Mouse (Mus musculus) forebrain, embryonic 16.5 days (tissue): ENCODE results near the gene Gm20388. TPM values are rescaled to one million over a fixed set of nuclear protein-coding genes. Genes with fewer than 3 reads are reported as not detected.

Experiments used
- ATAC-seq: fragments of 200-750 bp; cut with Nextera tagmentation; 2 replicates; pipeline ENCODE4 v1.8.0; 2017; ENCODE audit warnings: mild to moderate bottlenecking, moderate library complexity
- H3K27ac ChIP-seq: fragments of 300-500 bp; sonication (generic); 2 replicates; pipeline ENCODE4 v1.5.1; 2014; ENCODE audit warnings: low read length, control low read depth
- H3K27me3 ChIP-seq: fragments of 300-500 bp; sonication (generic); replicated peaks from 2 replicates; pipeline ENCODE4 v1.6.1; 2014; ENCODE audit warnings: low read length; ENCODE audit not compliant: control insufficient read depth, insufficient read depth
- H3K36me3 ChIP-seq: fragments of 300-500 bp; sonication (generic); 2 replicates; pipeline ENCODE4 v1.6.1; 2014; ENCODE audit not compliant: control insufficient read depth, insufficient read depth
- H3K4me1 ChIP-seq: fragments of 300-500 bp; sonication (generic); replicated peaks from 2 replicates; pipeline ENCODE4 v1.6.1; 2014; ENCODE audit warnings: low read length; ENCODE audit not compliant: control insufficient read depth, insufficient read depth
- H3K4me2 ChIP-seq: fragments of 300-500 bp; sonication (generic); 2 replicates; pipeline ENCODE4 v1.6.1; 2014; ENCODE audit warnings: mild to moderate bottlenecking, low read length, control low read depth
- H3K4me3 ChIP-seq: fragments of 300-500 bp; sonication (generic); replicated peaks from 2 replicates; pipeline ENCODE4 v1.5.1; 2014; ENCODE audit warnings: mild to moderate bottlenecking, low read length, control low read depth
- H3K9ac ChIP-seq: fragments of 300-500 bp; sonication (generic); replicated peaks from 2 replicates; pipeline ENCODE4 v1.6.1; 2014; ENCODE audit warnings: low read depth, low read length, control low read depth
- H3K9me3 ChIP-seq: fragments of 300-500 bp; sonication (generic); 2 replicates; pipeline ENCODE4 v1.6.1; 2016; ENCODE audit warnings: low read length; ENCODE audit not compliant: control insufficient read depth
- WGBS: fragments of 180-500 bp; shearing (Covaris S2); extraction: QIAGEN DNeasy Blood & Tissue Kit; methylation state at CpG from one replicate; pipeline ENCODE4 v1.1.7; 2014; 5-methylcytosine and 5-hydroxymethylcytosine counted together
- polyA plus RNA-seq: library from polyadenylated mRNA; unstranded; fragments of >200 nt; fragmentation: Nextera tagmentation; extraction: Ambion mirVana; gene quantifications from 2 replicates; pipeline ENCODE4 v1.2.1, GENCODE M21; 2015

Gm20388 gene
- polyA plus RNA-seq, 1 experiment from 2014 or later, result 4.7 TPM

DNA sequence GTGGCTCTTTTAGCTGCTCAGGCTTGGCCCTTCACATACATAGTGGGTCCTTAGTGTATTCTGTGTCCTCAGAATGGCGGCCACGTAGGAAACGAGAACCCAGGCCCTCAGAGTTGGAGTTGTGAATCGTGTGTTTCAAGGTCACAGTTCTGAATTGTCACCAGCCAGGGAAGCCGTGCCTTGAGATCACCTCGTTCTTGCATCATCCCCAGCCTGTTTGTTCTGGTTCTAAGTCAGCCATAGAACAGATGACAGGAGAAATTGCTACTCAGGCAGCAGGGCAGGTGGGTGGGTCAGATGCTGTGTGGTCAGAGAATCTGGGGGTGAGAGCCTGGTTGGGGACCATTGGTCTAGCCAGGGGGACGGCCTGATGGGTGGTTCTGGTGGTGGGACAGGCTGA is 378.6 kb downstream of the Gm20388 start:
- H3K4me2 ChIP-seq, result no peak overlapping the region
- H3K36me3 ChIP-seq, result no peaks in the 10 kb centered on the region
- no peak overlapping the region; the same call in 1 of the 2 replicates for H3K27ac ChIP-seq
- H3K4me3 ChIP-seq, result no peak overlapping the region
- H3K4me1 ChIP-seq, result peaks cover 73% of the 10 kb centered on the region
- ATAC-seq, result no peak
- H3K9me3 ChIP-seq, result no peaks in the 10 kb centered on the region
- no peaks in the 10 kb centered on the region for H3K27me3 ChIP-seq
- peak overlapping the region; percentile 8; the same call in 1 of the 2 replicates for H3K9ac ChIP-seq
- WGBS, result 83% methylated on average over 7 of the region's 7 CpGs

DNA sequence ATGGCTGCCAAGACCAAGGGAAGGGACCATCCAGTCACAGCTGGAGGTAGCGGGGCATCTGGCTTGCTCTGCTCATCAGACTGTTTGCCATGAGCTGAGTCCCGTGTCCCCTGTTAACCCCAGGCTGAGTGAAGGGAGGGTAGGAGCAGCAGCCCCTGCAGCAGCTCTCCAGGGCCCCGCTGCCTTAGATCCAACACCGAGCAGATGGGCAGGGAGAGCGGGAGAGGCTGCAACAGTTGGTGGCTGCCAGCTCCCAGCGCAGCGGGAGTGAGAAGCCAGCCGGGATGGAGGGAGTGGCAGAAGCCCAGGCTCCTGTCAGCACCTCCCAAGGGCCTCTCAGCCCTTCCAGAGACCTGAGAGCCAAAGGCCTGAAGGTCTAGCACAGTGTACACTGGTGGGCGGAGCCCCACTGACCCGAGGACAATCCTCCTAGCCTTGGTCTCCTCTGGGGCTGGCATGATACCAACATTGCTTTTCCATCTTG is 379.1 kb downstream of the Gm20388 start:
- Histone ChIP-seq H3K4me2 (no peak overlapping the region), H3K4me1 (peaks cover 73% of the 10 kb centered on the region)

DNA sequence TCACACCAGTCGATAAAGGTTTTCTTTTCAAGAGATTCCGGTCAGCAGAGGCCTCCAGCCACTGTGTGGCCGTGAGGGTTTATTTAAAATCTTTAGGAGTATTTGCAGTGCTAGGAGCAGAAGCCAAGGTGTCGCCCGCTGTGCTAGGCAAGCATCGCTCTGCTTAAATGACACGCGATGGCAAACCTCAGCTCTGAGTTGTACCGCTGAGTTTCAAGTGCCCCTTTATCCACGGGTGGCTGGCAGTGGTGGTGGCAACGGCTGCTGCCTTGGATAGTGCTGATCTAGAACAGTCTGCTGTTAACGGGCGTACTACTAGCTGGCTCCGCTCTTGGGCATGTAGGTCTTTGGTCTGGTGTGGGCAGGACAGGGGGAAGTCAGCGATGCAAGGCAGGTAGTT is 380.0 kb downstream of the Gm20388 start:
- Histone ChIP-seq H3K36me3 (no peaks in the 10 kb centered on the region), H3K4me2 (no peak overlapping the region), H3K27me3 (no peaks in the 10 kb centered on the region), H3K27ac (no peak overlapping the region), H3K4me3 (no peak overlapping the region), H3K9me3 (no peaks in the 10 kb centered on the region), H3K9ac (no peak overlapping the region), H3K4me1 (peaks cover 72% of the 10 kb centered on the region)
- 57% methylated on average over 15 of the region's 15 CpGs for whole genome bisulfite sequencing
- no peak for ATAC-seq

More for the DNA sequence above, 379.1 kb downstream of the Gm20388 start:
- ATAC-seq, result peak; percentile 54
- Histone ChIP-seq H3K36me3 (no peaks in the 10 kb centered on the region), H3K9ac (peak overlapping the region; percentile 8; the same call in 1 of the 2 replicates), H3K4me3 (no peak overlapping the region), H3K9me3 (no peaks in the 10 kb centered on the region), H3K27ac (peak overlapping the region; percentile 50), H3K27me3 (no peaks in the 10 kb centered on the region)
- 28% methylated on average over 10 of the region's 10 CpGs for WGBS

DNA sequence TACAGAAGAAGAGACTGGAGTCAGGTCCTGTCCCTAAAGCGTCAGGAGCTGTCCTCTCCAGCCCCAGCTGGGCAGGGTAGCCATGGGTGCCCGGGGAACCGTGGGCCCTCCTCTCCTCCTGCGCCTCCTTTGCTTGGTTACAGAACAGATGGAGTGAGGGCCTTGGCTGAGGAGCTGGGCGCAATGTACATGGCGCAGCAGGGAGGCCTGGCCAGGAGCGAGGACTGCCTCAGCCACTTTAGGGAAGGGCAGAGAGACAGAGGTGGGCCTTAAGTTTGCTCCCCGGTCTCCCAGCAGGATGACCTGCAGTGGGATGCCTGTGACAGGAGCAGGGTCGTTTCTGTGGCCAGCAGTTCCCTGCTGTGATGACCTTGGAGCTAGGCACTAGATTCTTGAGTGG is 381.0 kb downstream of the Gm20388 start:
- no peaks in the 10 kb centered on the region for H3K27me3 ChIP-seq
- no peak overlapping the region; the same call in 1 of the 2 replicates for H3K27ac ChIP-seq
- no peak for ATAC-seq
- no peak overlapping the region for H3K4me2 ChIP-seq
- H3K4me3 ChIP-seq, result no peak overlapping the region
- H3K36me3 ChIP-seq, result no peaks in the 10 kb centered on the region
- WGBS, result 56% methylated on average over 9 of the region's 9 CpGs
- no peak overlapping the region for H3K9ac ChIP-seq
- peaks cover 75% of the 10 kb centered on the region for H3K4me1 ChIP-seq
- no peaks in the 10 kb centered on the region for H3K9me3 ChIP-seq

DNA sequence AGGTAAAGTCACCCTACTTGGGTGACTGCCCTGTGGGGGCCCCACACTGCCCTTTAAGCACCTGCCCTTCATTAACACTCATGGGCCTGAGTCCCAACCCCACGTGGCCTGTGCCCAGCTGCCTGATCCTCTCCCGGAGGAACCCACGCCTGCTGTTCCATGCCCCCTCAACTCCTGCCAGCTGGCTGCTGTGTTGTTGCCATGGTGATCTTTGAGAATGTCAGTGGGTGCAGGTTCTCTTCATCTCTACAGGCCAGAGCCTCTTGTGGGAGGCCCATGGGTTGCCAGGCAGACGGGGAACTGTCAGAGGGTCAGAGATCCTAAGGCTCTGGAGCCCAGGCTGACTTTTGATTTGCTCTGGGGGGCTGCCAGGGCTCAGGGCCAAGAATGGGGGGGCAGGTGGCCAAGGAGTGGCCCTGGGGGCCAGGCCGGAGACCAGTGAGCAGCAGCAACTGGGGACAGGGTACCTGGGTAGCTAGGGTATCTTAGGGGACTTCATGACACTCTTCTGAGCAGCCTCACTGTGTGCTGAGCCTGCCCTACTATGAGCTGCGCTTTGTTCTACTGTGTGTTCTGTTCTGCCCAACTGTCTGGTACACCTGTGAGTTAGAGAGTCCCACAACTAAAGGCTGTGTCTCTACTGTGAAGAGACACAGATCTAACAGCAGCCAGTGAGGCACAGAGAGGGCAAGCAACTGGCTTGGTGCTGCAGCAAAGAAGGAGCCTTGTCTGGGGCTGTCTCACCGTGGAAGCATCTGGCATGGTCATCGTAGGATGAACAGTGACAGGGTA is 381.9 kb downstream of the Gm20388 start:
- 31% methylated on average over 8 of the region's 8 CpGs for whole genome bisulfite sequencing
- H3K4me2 ChIP-seq, result no peak overlapping the region
- no peaks in the 10 kb centered on the region for H3K27me3 ChIP-seq
- 0 out of 2 replicates have a peak overlapping the region, but pooled peaks have one; percentile 6 for H3K9ac ChIP-seq
- no peaks in the 10 kb centered on the region for H3K9me3 ChIP-seq
- H3K4me3 ChIP-seq, result no peak overlapping the region
- peak; percentile 42 for ATAC-seq
- no peaks in the 10 kb centered on the region for H3K36me3 ChIP-seq
- H3K4me1 ChIP-seq, result peaks cover 80% of the 10 kb centered on the region
- H3K27ac ChIP-seq, result peak overlapping the region; percentile 56

DNA sequence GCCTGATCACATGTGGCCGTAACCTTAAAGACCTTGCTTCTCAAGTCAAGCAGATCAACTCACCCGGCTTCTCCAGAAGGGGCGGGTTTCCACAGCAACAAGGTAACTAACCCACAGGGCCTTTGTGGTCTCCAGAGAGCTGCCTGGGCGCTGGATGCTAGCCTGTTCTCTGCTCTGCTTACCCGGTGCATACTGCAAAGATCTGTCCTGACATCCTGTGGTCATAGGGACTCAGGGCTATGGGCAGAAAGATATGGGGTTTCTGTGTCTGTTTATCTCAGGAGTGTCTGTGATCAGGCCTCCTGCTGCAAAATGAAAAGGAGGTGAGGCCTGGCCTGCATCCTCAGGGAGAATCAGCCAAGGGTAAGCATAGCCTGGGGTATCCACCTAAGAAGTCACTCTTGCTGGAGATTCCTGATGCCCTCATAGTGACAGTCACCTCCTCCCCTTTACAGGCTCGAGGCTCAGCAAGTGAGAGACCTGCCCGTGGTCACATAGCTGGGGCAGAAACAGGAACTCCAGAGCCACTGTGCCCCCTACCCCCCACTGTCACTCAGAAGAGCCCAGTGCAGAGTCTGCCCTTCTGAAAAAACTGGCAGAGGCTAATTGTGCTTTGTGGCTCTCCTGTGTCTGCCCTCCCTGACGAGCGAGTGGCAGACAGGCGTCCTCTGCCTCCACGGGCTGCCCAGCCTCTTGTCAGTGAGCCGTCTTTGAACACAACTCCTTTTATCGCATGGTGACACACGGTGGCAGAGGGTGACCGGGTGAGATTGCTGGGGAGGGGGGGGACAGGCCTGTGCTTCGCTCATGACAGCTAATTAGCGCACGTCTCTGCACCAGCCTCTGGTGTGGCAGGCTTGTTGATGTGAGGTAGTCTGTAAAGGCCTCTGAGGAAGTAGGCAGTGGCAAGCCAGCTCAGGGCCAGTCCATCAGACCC is 383.0 kb downstream of the Gm20388 start:
- Histone ChIP-seq H3K27me3 (no peaks in the 10 kb centered on the region), H3K4me2 (no peak overlapping the region), H3K36me3 (no peaks in the 10 kb centered on the region), H3K9ac (peak overlapping the region; percentile 22; the same call in 1 of the 2 replicates), H3K27ac (peak overlapping the region; percentile 20; the same call in 1 of the 2 replicates), H3K4me3 (no peak overlapping the region), H3K4me1 (peaks cover 81% of the 10 kb centered on the region), H3K9me3 (no peaks in the 10 kb centered on the region)
- WGBS, result 26% methylated on average over 18 of the region's 18 CpGs
- ATAC-seq, result peak; percentile 21

DNA sequence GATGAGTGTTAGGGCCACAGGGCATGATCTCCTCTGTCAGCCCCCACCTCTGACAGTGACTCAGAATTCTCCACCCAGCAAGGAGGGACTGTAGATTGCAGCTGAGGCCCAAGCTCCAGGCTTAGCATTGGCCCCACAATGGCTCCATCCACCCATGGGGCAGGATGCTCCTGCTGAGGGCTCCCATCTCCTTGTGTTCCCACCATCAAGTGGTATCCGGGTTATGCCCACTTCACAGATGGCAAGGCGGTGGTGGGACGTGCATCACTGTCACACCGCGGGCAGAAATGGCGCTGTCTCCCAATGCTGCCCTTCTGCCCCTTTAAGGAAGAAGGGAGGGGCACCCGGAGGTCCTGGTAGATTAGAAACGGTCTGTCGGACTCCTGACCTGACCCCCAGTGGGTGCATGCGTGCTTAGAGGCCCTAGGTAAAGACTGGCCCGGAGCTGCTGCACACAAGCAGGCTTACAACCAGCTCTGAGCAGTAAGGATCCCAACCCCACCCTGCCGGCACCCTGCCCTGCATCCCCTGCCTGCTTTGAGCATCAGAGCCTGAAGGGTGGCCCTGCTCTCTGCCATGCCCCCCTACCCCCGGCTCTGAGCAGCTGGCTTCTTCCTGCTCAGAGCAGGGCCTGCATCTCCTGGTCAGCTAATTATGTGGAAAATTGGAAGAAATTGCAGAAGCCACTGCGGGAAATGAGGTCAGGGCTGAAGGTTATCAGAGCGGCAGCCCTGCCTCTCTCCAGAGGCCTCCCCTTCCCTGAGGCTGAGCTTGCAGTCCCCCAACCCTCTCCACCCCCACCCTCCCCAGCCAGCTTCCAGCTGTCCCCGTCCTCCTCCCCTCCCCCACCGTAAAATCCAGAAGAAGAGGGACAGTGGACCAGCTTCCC is 384.6 kb downstream of the Gm20388 start:
- ATAC-seq, result no peak
- H3K4me1 ChIP-seq, result peaks cover 75% of the 10 kb centered on the region
- no peak overlapping the region for H3K9ac ChIP-seq
- no peak overlapping the region for H3K4me3 ChIP-seq
- WGBS, result 28% methylated on average over 17 of the region's 17 CpGs
- no peaks in the 10 kb centered on the region for H3K36me3 ChIP-seq
- H3K27me3 ChIP-seq, result no peaks in the 10 kb centered on the region
- H3K9me3 ChIP-seq, result no peaks in the 10 kb centered on the region
- H3K4me2 ChIP-seq, result no peak overlapping the region
- no peak overlapping the region for H3K27ac ChIP-seq

DNA sequence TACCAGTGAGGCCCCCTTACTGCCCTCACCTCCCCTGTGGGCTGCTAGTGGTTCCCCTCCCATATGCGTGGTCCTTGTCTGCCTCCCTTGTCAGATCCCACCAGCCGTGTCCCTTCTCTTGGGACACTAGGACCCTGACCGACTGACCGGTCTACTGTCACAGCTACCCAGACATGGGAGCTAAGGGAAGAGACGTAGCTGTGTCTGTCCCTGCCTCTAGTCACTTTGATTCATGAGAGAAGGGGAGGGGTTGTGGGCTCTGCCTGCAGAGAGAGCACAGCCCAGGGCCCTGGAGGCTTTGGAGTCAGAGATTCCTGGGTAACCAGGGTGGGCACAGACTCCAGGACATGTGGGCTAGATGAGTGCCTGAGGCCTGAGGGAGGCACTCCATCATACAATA is 386.4 kb downstream of the Gm20388 start:
- Histone ChIP-seq H3K9me3 (no peaks in the 10 kb centered on the region), H3K9ac (0 out of 2 replicates have a peak overlapping the region, but pooled peaks have one; percentile 11), H3K4me2 (no peak overlapping the region), H3K36me3 (no peaks in the 10 kb centered on the region), H3K27ac (no peak overlapping the region), H3K4me1 (peaks cover 77% of the 10 kb centered on the region), H3K27me3 (no peaks in the 10 kb centered on the region), H3K4me3 (no peak overlapping the region)
- 55% methylated on average over 5 of the region's 5 CpGs for WGBS
- no peak for ATAC-seq
